ENCODE assay signal across 17 mouse cellular contexts in the genomic region with DNA sequence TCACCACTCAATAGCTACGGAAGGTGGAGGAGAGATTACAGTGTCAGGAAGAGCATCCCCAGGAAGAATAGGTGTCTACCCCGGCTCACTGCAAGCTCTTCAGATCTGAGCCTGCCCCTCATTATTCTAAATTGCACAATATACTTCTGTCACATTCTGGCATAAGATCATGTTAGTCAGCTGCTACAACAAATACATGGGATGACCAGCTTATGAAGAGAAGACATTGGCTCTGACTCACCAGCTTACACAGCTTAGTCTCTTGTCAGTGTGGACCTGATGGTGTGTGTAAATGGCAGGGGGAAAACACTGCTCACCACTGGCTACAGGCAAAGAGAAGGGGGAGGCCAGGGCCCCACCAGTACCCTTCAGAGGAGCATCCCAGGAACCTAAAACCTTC.
DNase-seq lines count a peak whose midpoint lies in the region; ATAC-seq lines count a peak whose summit lies in the region.
"Had no signal": no experiment of that assay in that cellular context is flagged by ENCODE, and none has a peak within 500 bp of the region (broad histone marks: within the 10 kb centered on the region; RNA-seq: fewer than 3 reads in every experiment).

No protein-coding gene starts in this region.

- no peak for DNase-seq in heart, embryonic 10.5 days (ENCODE audit: low spot score)
- DNase-seq in heart, adult 9 months (ENCODE audit: low spot score in 2 of 2): no peak
- DNase-seq in 3T3-L1 (ENCODE audit: low read depth, low spot score): peak; percentile 73
- peak; percentile 45 for DNase-seq in brain, adult 2 months (ENCODE audit: low read depth, low spot score)
- no peak for DNase-seq in left cerebral cortex, postnatal 4 days
- no peak for DNase-seq in embryo, embryonic 9.5 days (ENCODE audit: extremely low spot score)
- DNase-seq in adrenal gland, postnatal 10 days: no peak
- DNase-seq: cerebellum, adult 2 months; gastrocnemius, postnatal 10 days; heart, postnatal 4 days; kidney, adult 2 months; liver had no signal

- 58% methylated on average over 2 of the region's 2 CpGs for WGBS in heart, embryonic 10.5 days
- WGBS in hindbrain, embryonic 15.5 days: 70% methylated on average over 2 of the region's 2 CpGs

- no peak overlapping the region for H3K4me2 ChIP-seq in hindbrain, embryonic 15.5 days
- H3K4me2 ChIP-seq: heart, embryonic 11.5 days; lung, embryonic 15.5 days; midbrain, embryonic 12.5 days had no signal

- no peaks in the 10 kb centered on the region for H3K36me3 ChIP-seq in heart, embryonic 10.5 days
- no peaks in the 10 kb centered on the region for H3K36me3 ChIP-seq in hindbrain, embryonic 15.5 days
- H3K36me3 ChIP-seq: lung, embryonic 15.5 days; midbrain, embryonic 12.5 days had no signal

- no peak overlapping the region for H3K9ac ChIP-seq in hindbrain, embryonic 15.5 days
- H3K9ac ChIP-seq: lung, embryonic 15.5 days; midbrain, embryonic 12.5 days had no signal

- H3K27me3 ChIP-seq in heart, embryonic 10.5 days (ENCODE audit: insufficient read depth, poor library complexity, severe bottlenecking): no peaks in the 10 kb centered on the region
- H3K27me3 ChIP-seq in hindbrain, embryonic 15.5 days: no peaks in the 10 kb centered on the region
- H3K27me3 ChIP-seq: lung, embryonic 15.5 days; midbrain, embryonic 12.5 days had no signal

- peak overlapping the region; percentile 67 for H3K27ac ChIP-seq in heart, embryonic 10.5 days
- H3K27ac ChIP-seq in hindbrain, embryonic 15.5 days (replicated peaks): 0 out of 2 replicates have a peak overlapping the region, but pooled peaks have one; percentile 59

- H3K4me1 ChIP-seq in heart, embryonic 10.5 days: peaks cover 86% of the 10 kb centered on the region
- H3K4me1 ChIP-seq in hindbrain, embryonic 15.5 days (replicated peaks): peaks cover 56% of the 10 kb centered on the region

- intact Hi-C loops in left cerebral cortex, postnatal 4 days (cut with DNase I): no loop called here

- ATAC-seq in hindbrain, embryonic 15.5 days (ENCODE audit: low FRiP score, low read depth): no peak
- ATAC-seq: activated CD4-positive, CD25-positive, alpha-beta regulatory T cell, adult 4 months had no signal

- no peaks in the 10 kb centered on the region for H3K9me3 ChIP-seq in heart, embryonic 10.5 days
- no peaks in the 10 kb centered on the region for H3K9me3 ChIP-seq in hindbrain, embryonic 15.5 days
- H3K9me3 ChIP-seq: lung, embryonic 15.5 days; midbrain, embryonic 12.5 days had no signal

- H3K4me3 ChIP-seq in heart, embryonic 10.5 days: no peak overlapping the region
- H3K4me3 ChIP-seq in hindbrain, embryonic 15.5 days: no peak overlapping the region
- H3K4me3 ChIP-seq: lung, embryonic 15.5 days; midbrain, embryonic 12.5 days had no signal

Comparison
In these comparisons a context has a peak if more than half of its experiments do, and no peak if none do; other contexts are left out.
1. DNase-seq: peak in 3T3-L1 (single experiment) and brain, adult 2 months (single experiment); none in heart, embryonic 10.5 days (single experiment), heart, adult 9 months (0 of 2), left cerebral cortex, postnatal 4 days (single experiment), embryo, embryonic 9.5 days (single experiment) and adrenal gland, postnatal 10 days (single experiment).